Mouse (Mus musculus) G1E (cell line): ENCODE data around the gene Blm. TPM values are rescaled to one million over a fixed set of nuclear protein-coding genes. Genes with fewer than 3 reads are reported as not detected.
A peak's percentile ranks its signal among the peaks of the same experiment; 100 is the strongest.

Experiments
- ATAC-seq: 2 replicates; pipeline ENCODE4 v1.8.0; 2016; ENCODE audit warnings: mild to moderate bottlenecking; ENCODE audit not compliant: insufficient number of reproducible peaks, poor library complexity, low FRiP score, severe bottlenecking; ENCODE audit errors: extremely low read depth
- DNase-seq: peaks from one replicate; pipeline ENCODE4 v3.0.0; 2012; ENCODE audit warnings: low spot score
- H3K27me3 ChIP-seq: 2 replicates; pipeline ENCODE4 v1.6.1; 2012; ENCODE audit warnings: mild to moderate bottlenecking, low read length, inconsistent platforms; ENCODE audit not compliant: insufficient read depth
- H3K36me3 ChIP-seq: replicated peaks from 2 replicates; pipeline ENCODE3; 2012; ENCODE audit warnings: mild to moderate bottlenecking, inconsistent platforms
- H3K4me1 ChIP-seq: 2 replicates; pipeline ENCODE4 v1.6.1; 2012; ENCODE audit warnings: low read depth, low read length, inconsistent platforms, mixed read lengths; ENCODE audit not compliant: insufficient read depth
- H3K4me3 ChIP-seq: 2 replicates; pipeline ENCODE4 v1.5.1; 2012; ENCODE audit warnings: low read depth, mild to moderate bottlenecking, inconsistent platforms, low read length, moderate library complexity, mixed read lengths
- H3K9me3 ChIP-seq: replicated peaks from 2 replicates; pipeline ENCODE4 v1.6.1; 2012; ENCODE audit warnings: inconsistent platforms
- CTCF ChIP-seq: IDR thresholded peaks from 2 replicates; pipeline ENCODE4 v1.5.1; 2012; ENCODE audit warnings: low read depth, low read length, inconsistent platforms, mixed read lengths
- GATA1 ChIP-seq: IDR thresholded peaks from 2 replicates; pipeline ENCODE4 v1.6.1; 2012; ENCODE audit warnings: borderline replicate concordance, low read length, inconsistent platforms, mixed read lengths
- GATA2 ChIP-seq: IDR thresholded peaks from 2 replicates; pipeline ENCODE4 v1.6.1; 2012; ENCODE audit warnings: low read depth, low read length, inconsistent platforms, borderline replicate concordance
- POLR2AphosphoS5 ChIP-seq: IDR thresholded peaks from 2 replicates; pipeline ENCODE4 v1.6.1; 2012; ENCODE audit warnings: low read depth, low read length, inconsistent platforms; ENCODE audit not compliant: insufficient replicate concordance
- TAL1 ChIP-seq: conservative IDR thresholded peaks from 2 replicates; pipeline ENCODE4 v1.6.1; 2012; ENCODE audit warnings: low read depth, low read length, inconsistent platforms, mixed read lengths
- polyA plus RNA-seq: library from polyadenylated mRNA; stranded (reverse); fragments of >175 nt; gene quantifications from 2 replicates; pipeline ENCODE4 v1.2.3, GENCODE M21; 2012
- total RNA-seq, 2 experiments: library from RNA; stranded (forward) in 1 of 2; stranded (reverse) in 1 of 2; fragments of 200-1000 nt in 1 of 2; fragments of >200 nt in 1 of 2; fragmentation: Nextera tagmentation in 1 of 2; gene quantifications; 2 replicates each; pipeline ENCODE4 v1.2.3; 2014 to 2017

Gene Blm
- total and polyA plus RNA-seq, 3 experiments: 89.2 to 198 (median 96.9) TPM

GRCm38 (mm10) chr7:80575750-80576149 is 40.8 kb upstream of the Blm start:
- ATAC-seq (no peak), DNase-seq (no peak)
- H3K36me3 ChIP-seq: no peaks in the 10 kb centered on the region
- peaks cover 71% of the 10 kb centered on the region for H3K27me3 ChIP-seq
- peaks cover 9% of the 10 kb centered on the region for H3K4me1 ChIP-seq
- H3K9me3 ChIP-seq: no peaks in the 10 kb centered on the region
- H3K4me3 ChIP-seq: no peak overlapping the region
- TF ChIP-seq CTCF (no peak), TAL1 (no peak), GATA2 (no peak), GATA1 (no peak), POLR2AphosphoS5 (no peak)

DNA sequence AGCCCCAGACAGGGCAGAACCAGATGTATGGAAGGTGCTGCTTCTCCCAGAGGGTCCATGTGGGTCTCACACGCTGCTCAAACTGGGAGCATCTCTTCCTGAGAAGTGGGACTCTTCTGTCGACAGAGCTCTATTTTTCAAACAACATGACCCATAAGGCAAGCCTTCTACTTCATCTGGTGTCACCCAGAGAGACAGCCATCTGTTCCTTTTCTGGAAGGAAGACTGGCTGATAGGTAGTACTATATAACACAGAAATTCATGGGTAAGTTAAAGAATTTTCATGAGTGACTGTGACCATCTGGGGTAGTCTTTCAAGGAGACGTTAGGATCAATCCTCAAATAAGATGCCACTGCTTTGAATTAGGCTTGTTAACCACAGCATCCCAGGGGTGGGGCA is 38.2 kb upstream of the Blm start:
- DNase-seq: no peak
- Histone ChIP-seq H3K36me3 (no peaks in the 10 kb centered on the region), H3K4me3 (no peak overlapping the region), H3K4me1 (no peaks in the 10 kb centered on the region), H3K27me3 (peaks cover 80% of the 10 kb centered on the region), H3K9me3 (no peaks in the 10 kb centered on the region)
- ATAC-seq: no peak
- TF ChIP-seq GATA2 (no peak), CTCF (no peak), POLR2AphosphoS5 (no peak), TAL1 (no peak), GATA1 (no peak)

DNA sequence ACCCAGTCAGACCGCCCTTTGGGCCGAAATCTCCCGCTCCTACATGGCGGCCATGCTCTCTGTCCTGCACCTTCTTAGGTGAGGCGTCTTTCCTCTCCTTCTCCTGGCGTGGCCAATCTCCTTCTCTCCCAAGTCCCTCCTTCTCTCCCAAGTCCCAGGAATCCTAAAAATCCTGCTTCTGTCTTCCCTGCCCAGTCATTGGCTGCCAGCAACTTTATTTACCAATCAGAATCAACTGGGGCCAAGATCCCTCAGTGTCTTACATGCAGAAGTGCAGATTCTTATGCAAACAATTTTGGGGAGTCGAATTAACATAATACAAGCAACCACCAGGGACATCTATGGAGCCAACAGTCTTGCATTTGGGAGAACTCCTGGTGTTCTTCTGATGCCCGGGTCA is 33.1 kb upstream of the Blm start:
- no peak for DNase-seq
- no peak for ATAC-seq
- peaks cover 65% of the 10 kb centered on the region for H3K27me3 ChIP-seq
- H3K9me3 ChIP-seq: no peaks in the 10 kb centered on the region
- H3K4me3 ChIP-seq: no peak overlapping the region
- H3K36me3 ChIP-seq: no peaks in the 10 kb centered on the region
- no peaks in the 10 kb centered on the region for H3K4me1 ChIP-seq
- TF ChIP-seq CTCF: no peak
- TF ChIP-seq TAL1: no peak
- TF ChIP-seq GATA1: no peak

DNA sequence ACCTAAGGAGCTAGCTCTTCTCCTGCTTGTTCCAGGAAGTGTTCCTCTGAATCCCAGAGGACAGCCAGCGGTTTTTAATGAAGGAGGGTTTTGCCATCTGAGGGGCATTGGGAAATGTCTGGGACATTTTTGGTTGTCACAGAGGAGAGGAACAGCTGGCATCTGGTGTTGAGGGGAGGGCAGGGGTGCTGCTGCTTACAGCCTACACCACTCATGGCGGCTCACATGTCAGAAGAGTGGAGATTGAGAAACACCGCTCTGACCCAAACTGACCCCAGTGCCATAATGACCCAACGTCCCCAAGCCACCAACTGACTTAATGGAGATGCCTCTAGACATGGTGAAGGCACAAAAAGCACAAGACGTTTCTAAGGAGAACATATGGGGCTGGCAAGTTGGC is 27.0 kb upstream of the Blm start:
- Histone ChIP-seq H3K27me3 (peaks cover 27% of the 10 kb centered on the region), H3K36me3 (no peaks in the 10 kb centered on the region), H3K4me1 (peaks cover 17% of the 10 kb centered on the region), H3K9me3 (no peaks in the 10 kb centered on the region), H3K4me3 (no peak overlapping the region)
- DNase-seq: no peak
- TF ChIP-seq TAL1: no peak
- TF ChIP-seq GATA2: no peak
- TF ChIP-seq CTCF: no peak
- TF ChIP-seq POLR2AphosphoS5: no peak
- TF ChIP-seq GATA1: no peak
- ATAC-seq: no peak

- no peak for DNase-seq
- no peak for ATAC-seq
- no peak overlapping the region for H3K4me3 ChIP-seq
These were observed 26.4 kb upstream of the Blm start for GRCm38 (mm10) chr7:80561271-80561670.

GRCm38 (mm10) chr7:80558572-80558971 is 23.7 kb upstream of the Blm start:
- H3K4me1 ChIP-seq: peaks cover 41% of the 10 kb centered on the region
- no peak overlapping the region for H3K4me3 ChIP-seq
- no peak for ATAC-seq
- H3K9me3 ChIP-seq: no peaks in the 10 kb centered on the region
- no peak for TF ChIP-seq TAL1
- H3K36me3 ChIP-seq: no peaks in the 10 kb centered on the region
- DNase-seq: no peak
- peaks cover 11% of the 10 kb centered on the region; the same call in 1 of the 2 replicates for H3K27me3 ChIP-seq

More at GRCm38 (mm10) chr7:80561271-80561670, 26.4 kb upstream of the Blm start:
- TF ChIP-seq POLR2AphosphoS5 (no peak), TAL1 (no peak), GATA1 (no peak), CTCF (no peak), GATA2 (no peak)
- no peaks in the 10 kb centered on the region for H3K36me3 ChIP-seq
- no peaks in the 10 kb centered on the region for H3K9me3 ChIP-seq
- peaks cover 23% of the 10 kb centered on the region for H3K27me3 ChIP-seq
- H3K4me1 ChIP-seq: peaks cover 23% of the 10 kb centered on the region

- H3K4me3 ChIP-seq: no peak overlapping the region
- no peaks in the 10 kb centered on the region for H3K9me3 ChIP-seq
- no peaks in the 10 kb centered on the region for H3K36me3 ChIP-seq
- peaks cover 11% of the 10 kb centered on the region; the same call in 1 of the 2 replicates for H3K27me3 ChIP-seq
- TF ChIP-seq TAL1: no peak
- no peak for TF ChIP-seq CTCF
- TF ChIP-seq POLR2AphosphoS5: no peak
- TF ChIP-seq GATA1: no peak
- TF ChIP-seq GATA2: no peak
- DNase-seq: peak; percentile 58
- H3K4me1 ChIP-seq: peaks cover 41% of the 10 kb centered on the region
- ATAC-seq: no peak
These were observed 23.2 kb upstream of the Blm start for GRCm38 (mm10) chr7:80558101-80558500.
